Mouse (Mus musculus): Measurements from ENCODE around the gene Pdcl3. TPM values are rescaled to one million over a fixed set of nuclear protein-coding genes. Genes with fewer than 3 reads are reported as not detected.

Gene Pdcl3
- polyA plus RNA-seq (2014; fragmentation: Nextera tagmentation; extraction: Ambion mirVana): 95.5 and 104 TPM in 2 replicates

- ATAC-seq (replicated peaks; ENCODE audit: low FRiP score) (no peak), DNase-seq (ENCODE audit: low spot score) (no peak)
- Histone ChIP-seq H3K27ac (ENCODE audit: low read depth, low read length) (no peak within 1 kb of the TSS), H3K9me3 (ENCODE audit: control insufficient read depth, low read length) (no peaks in the 10 kb centered on the region), H3K36me3 (ENCODE audit: control insufficient read depth, insufficient read depth, low read length) (no peaks in the 10 kb centered on the region), H3K4me3 (ENCODE audit: low read depth, low read length) (no peak within 1 kb of the TSS), H3K4me2 (no peak within 1 kb of the TSS), H3K9ac (ENCODE audit: low read depth, low read length) (no peak within 1 kb of the TSS), H3K27me3 (replicated peaks; ENCODE audit: control insufficient read depth, insufficient read depth, low read length) (no peaks in the 10 kb centered on the region), H3K4me1 (replicated peaks; ENCODE audit: control insufficient read depth, insufficient read depth, low read length) (peaks cover 9% of the 10 kb centered on the region; the same call in 1 of the 2 replicates)
- 85% methylated on average over 3 of the region's 3 CpGs for WGBS
These were observed at the start of gene Pdcl3 for GRCm38 (mm10) chr1:38985308-38985707. TSS of gene Pdcl3 (plus strand) at chr1:38985608.

- H3K27me3 ChIP-seq (replicated peaks; ENCODE audit: control insufficient read depth, insufficient read depth, low read length): no peaks in the 10 kb centered on the region
- ATAC-seq (replicated peaks; ENCODE audit: low FRiP score) (no peak), DNase-seq (ENCODE audit: low spot score) (no peak)
- no peak overlapping the region for H3K4me3 ChIP-seq (ENCODE audit: low read depth, low read length)
- H3K36me3 ChIP-seq (ENCODE audit: control insufficient read depth, insufficient read depth, low read length): no peaks in the 10 kb centered on the region
- H3K9ac ChIP-seq (ENCODE audit: low read depth, low read length): no peak overlapping the region
- no peaks in the 10 kb centered on the region for H3K4me1 ChIP-seq (replicated peaks; ENCODE audit: control insufficient read depth, insufficient read depth, low read length)
- no peak overlapping the region for H3K27ac ChIP-seq (ENCODE audit: low read depth, low read length)
- H3K4me2 ChIP-seq: no peak overlapping the region
- no peaks in the 10 kb centered on the region for H3K9me3 ChIP-seq (ENCODE audit: control insufficient read depth, low read length)
- WGBS: 27% methylated on average over 6 of the region's 6 CpGs
These were observed 48.6 kb upstream of the Pdcl3 start for GRCm38 (mm10) chr1:38936780-38937179.

GRCm38 (mm10) chr1:38938849-38939248 lies 46.6 kb upstream of the Pdcl3 start, which contains the start of gene Nms:
TSS of gene Nms (plus strand) at chr1:38939149.
- H3K9me3 ChIP-seq (ENCODE audit: control insufficient read depth, low read length): no peaks in the 10 kb centered on the region
- no peak within 1 kb of the TSS for H3K9ac ChIP-seq (ENCODE audit: low read depth, low read length)
- DNase-seq (ENCODE audit: low spot score) (no peak), ATAC-seq (replicated peaks; ENCODE audit: low FRiP score) (no peak)
- H3K4me2 ChIP-seq: no peak within 1 kb of the TSS
- H3K36me3 ChIP-seq (ENCODE audit: control insufficient read depth, insufficient read depth, low read length): no peaks in the 10 kb centered on the region
- no peaks in the 10 kb centered on the region for H3K4me1 ChIP-seq (replicated peaks; ENCODE audit: control insufficient read depth, insufficient read depth, low read length)
- H3K27me3 ChIP-seq (replicated peaks; ENCODE audit: control insufficient read depth, insufficient read depth, low read length): no peaks in the 10 kb centered on the region
- WGBS: 72% methylated on average over 6 of the region's 6 CpGs
- H3K27ac ChIP-seq (ENCODE audit: low read depth, low read length): no peak within 1 kb of the TSS
- H3K4me3 ChIP-seq (ENCODE audit: low read depth, low read length): no peak within 1 kb of the TSS

GRCm38 (mm10) chr1:38939608-38940007 lies 45.8 kb upstream of the Pdcl3 start:
- ATAC-seq (replicated peaks; ENCODE audit: low FRiP score): no peak

GRCm38 (mm10) chr1:38956457-38956856 lies 29.0 kb upstream of the Pdcl3 start:
- no peak overlapping the region for H3K4me2 ChIP-seq
- ATAC-seq (replicated peaks; ENCODE audit: low FRiP score): no peak

More at GRCm38 (mm10) chr1:38939608-38940007, 45.8 kb upstream of the Pdcl3 start:
- Histone ChIP-seq H3K4me1 (replicated peaks; ENCODE audit: control insufficient read depth, insufficient read depth, low read length) (no peaks in the 10 kb centered on the region), H3K4me3 (ENCODE audit: low read depth, low read length) (no peak overlapping the region), H3K4me2 (no peak overlapping the region), H3K9ac (ENCODE audit: low read depth, low read length) (no peak overlapping the region), H3K36me3 (ENCODE audit: control insufficient read depth, insufficient read depth, low read length) (no peaks in the 10 kb centered on the region), H3K27ac (ENCODE audit: low read depth, low read length) (no peak overlapping the region), H3K9me3 (ENCODE audit: control insufficient read depth, low read length) (no peaks in the 10 kb centered on the region), H3K27me3 (replicated peaks; ENCODE audit: control insufficient read depth, insufficient read depth, low read length) (no peaks in the 10 kb centered on the region)
- DNase-seq (ENCODE audit: low spot score): peak; percentile 50
- 8% methylated on average over 5 of the region's 5 CpGs for WGBS

GRCm38 (mm10) chr1:38969116-38969515 lies 16.3 kb upstream of the Pdcl3 start:
- no peaks in the 10 kb centered on the region for H3K9me3 ChIP-seq (ENCODE audit: control insufficient read depth, low read length)
- H3K27me3 ChIP-seq (replicated peaks; ENCODE audit: control insufficient read depth, insufficient read depth, low read length): no peaks in the 10 kb centered on the region
- ATAC-seq (replicated peaks; ENCODE audit: low FRiP score): no peak
- no peaks in the 10 kb centered on the region for H3K36me3 ChIP-seq (ENCODE audit: control insufficient read depth, insufficient read depth, low read length)
- H3K4me3 ChIP-seq (ENCODE audit: low read depth, low read length): no peak overlapping the region
- no peak overlapping the region for H3K27ac ChIP-seq (ENCODE audit: low read depth, low read length)
- H3K9ac ChIP-seq (ENCODE audit: low read depth, low read length): no peak overlapping the region
- no peak for DNase-seq (ENCODE audit: low spot score)
- H3K4me1 ChIP-seq (replicated peaks; ENCODE audit: control insufficient read depth, insufficient read depth, low read length): no peaks in the 10 kb centered on the region
- no peak overlapping the region for H3K4me2 ChIP-seq
- 87% methylated on average over 1 of the region's 1 CpGs for WGBS

More at GRCm38 (mm10) chr1:38956457-38956856, 29.0 kb upstream of the Pdcl3 start:
- Histone ChIP-seq H3K27me3 (replicated peaks; ENCODE audit: control insufficient read depth, insufficient read depth, low read length) (no peaks in the 10 kb centered on the region), H3K36me3 (ENCODE audit: control insufficient read depth, insufficient read depth, low read length) (no peaks in the 10 kb centered on the region), H3K4me3 (ENCODE audit: low read depth, low read length) (no peak overlapping the region), H3K9ac (ENCODE audit: low read depth, low read length) (no peak overlapping the region), H3K4me1 (replicated peaks; ENCODE audit: control insufficient read depth, insufficient read depth, low read length) (no peaks in the 10 kb centered on the region), H3K27ac (ENCODE audit: low read depth, low read length) (no peak overlapping the region), H3K9me3 (ENCODE audit: control insufficient read depth, low read length) (no peaks in the 10 kb centered on the region)
- no peak for DNase-seq (ENCODE audit: low spot score)
- 85% methylated on average over 3 of the region's 3 CpGs for WGBS

- Histone ChIP-seq H3K9ac (ENCODE audit: low read depth, low read length) (no peak overlapping the region), H3K27me3 (replicated peaks; ENCODE audit: control insufficient read depth, insufficient read depth, low read length) (no peaks in the 10 kb centered on the region), H3K9me3 (ENCODE audit: control insufficient read depth, low read length) (no peaks in the 10 kb centered on the region), H3K4me3 (ENCODE audit: low read depth, low read length) (no peak overlapping the region), H3K4me2 (no peak overlapping the region), H3K36me3 (ENCODE audit: control insufficient read depth, insufficient read depth, low read length) (no peaks in the 10 kb centered on the region), H3K27ac (ENCODE audit: low read depth, low read length) (no peak overlapping the region), H3K4me1 (replicated peaks; ENCODE audit: control insufficient read depth, insufficient read depth, low read length) (no peaks in the 10 kb centered on the region)
- 76% methylated on average over 3 of the region's 3 CpGs for WGBS
- DNase-seq (ENCODE audit: low spot score) (no peak), ATAC-seq (replicated peaks; ENCODE audit: low FRiP score) (no peak)
These were observed 13.7 kb upstream of the Pdcl3 start for GRCm38 (mm10) chr1:38971712-38972111.

GRCm38 (mm10) chr1:38972986-38973592 lies 12.3 kb upstream of the Pdcl3 start:
- DNase-seq (ENCODE audit: low spot score) (no peak), ATAC-seq (replicated peaks; ENCODE audit: low FRiP score) (no peak)
- 79% methylated on average over 9 of the region's 9 CpGs for WGBS

GRCm38 (mm10) chr1:38979953-38980352 lies 5.5 kb upstream of the Pdcl3 start:
- H3K9me3 ChIP-seq (ENCODE audit: control insufficient read depth, low read length): no peaks in the 10 kb centered on the region
- no peak for ATAC-seq (replicated peaks; ENCODE audit: low FRiP score)

More at GRCm38 (mm10) chr1:38972986-38973592, 12.3 kb upstream of the Pdcl3 start:
- Histone ChIP-seq H3K4me2 (no peak overlapping the region), H3K9ac (ENCODE audit: low read depth, low read length) (no peak overlapping the region), H3K4me1 (replicated peaks; ENCODE audit: control insufficient read depth, insufficient read depth, low read length) (no peaks in the 10 kb centered on the region), H3K9me3 (ENCODE audit: control insufficient read depth, low read length) (no peaks in the 10 kb centered on the region), H3K27me3 (replicated peaks; ENCODE audit: control insufficient read depth, insufficient read depth, low read length) (no peaks in the 10 kb centered on the region), H3K4me3 (ENCODE audit: low read depth, low read length) (no peak overlapping the region), H3K36me3 (ENCODE audit: control insufficient read depth, insufficient read depth, low read length) (no peaks in the 10 kb centered on the region), H3K27ac (ENCODE audit: low read depth, low read length) (no peak overlapping the region)

More at GRCm38 (mm10) chr1:38979953-38980352, 5.5 kb upstream of the Pdcl3 start:
- H3K4me1 ChIP-seq (replicated peaks; ENCODE audit: control insufficient read depth, insufficient read depth, low read length): 0 out of 2 replicates have a peak, but pooled peaks cover 2% of the 10 kb centered on the region
- H3K4me3 ChIP-seq (ENCODE audit: low read depth, low read length): no peak overlapping the region
- WGBS: 64% methylated on average over 7 of the region's 7 CpGs
- H3K36me3 ChIP-seq (ENCODE audit: control insufficient read depth, insufficient read depth, low read length): no peaks in the 10 kb centered on the region
- H3K9ac ChIP-seq (ENCODE audit: low read depth, low read length): no peak overlapping the region
- H3K27ac ChIP-seq (ENCODE audit: low read depth, low read length): no peak overlapping the region
- H3K27me3 ChIP-seq (replicated peaks; ENCODE audit: control insufficient read depth, insufficient read depth, low read length): no peaks in the 10 kb centered on the region
- no peak overlapping the region for H3K4me2 ChIP-seq
- no peak for DNase-seq (ENCODE audit: low spot score)

Measured in liver, embryonic 11.5 days (tissue).